Mouse (Mus musculus): ENCODE data around the gene Catsperd. TPM values are rescaled to one million over a fixed set of nuclear protein-coding genes. Genes with fewer than 3 reads are reported as not detected.
A peak's percentile ranks its signal among the peaks of the same experiment; 100 is the strongest.
"Not testable (repeated sequence)": the region's sequence is repeated elsewhere in the genome, so short reads cannot be mapped to it uniquely, and the experiment has no call there.

Catsperd gene
- polyA plus RNA-seq, 2 experiments = 0.33 to 0.39 TPM

GRCm38 (mm10) chr17:56608699-56609098 lies 19.2 kb upstream of the Catsperd start:
- H3K4me2 ChIP-seq (ENCODE audit: low read depth) = peak overlapping the region; percentile 87
- 27% methylated on average over 5 of the region's 5 CpGs for WGBS (ENCODE audit: insufficient replicate concordance)
- no peaks in the 10 kb centered on the region for H3K27me3 ChIP-seq (ENCODE audit: control insufficient read depth, insufficient read depth, low read length)
- H3K36me3 ChIP-seq (replicated peaks; ENCODE audit: control insufficient read depth, insufficient read depth, low read depth) = peaks cover 37% of the 10 kb centered on the region
- ATAC-seq (ENCODE audit: insufficient read depth) = no peak
- TF ChIP-seq EP300 (IDR thresholded peaks at IDR 0.05; ENCODE audit: low read depth) (no peak), CTCF (IDR thresholded peaks at IDR 0.05; ENCODE audit: low read depth) (no peak)
- no peak for DNase-seq (ENCODE audit: low read depth in 3 of 3, low spot score in 3 of 3)
- H3K27ac ChIP-seq = peak overlapping the region; percentile 14
- H3K4me3 ChIP-seq (ENCODE audit: insufficient read depth in 1 of 2, low read depth in 2 of 2, low read length in 2 of 2) = peak overlapping the region; percentile 79
- H3K9me3 ChIP-seq (ENCODE audit: control insufficient read depth, low read length) = no peaks in the 10 kb centered on the region
- peaks cover 21 to 25% of the 10 kb centered on the region in 2 experiments for H3K4me1 ChIP-seq (replicated peaks; ENCODE audit: control insufficient read depth in 2 of 2, insufficient read depth in 2 of 2, low read length in 1 of 2)
- peak overlapping the region; percentile 81 for H3K9ac ChIP-seq (replicated peaks)

GRCm38 (mm10) chr17:56609452-56610171 lies 18.3 kb upstream of the Catsperd start, which contains the start of gene 2410015M20Rik:
TSS of gene 2410015M20Rik (minus strand) at chr17:56609771.
- peak; percentile 80 for ATAC-seq (ENCODE audit: insufficient read depth)
- no peaks in the 10 kb centered on the region for H3K9me3 ChIP-seq (ENCODE audit: control insufficient read depth, low read length)
- no peak for TF ChIP-seq EP300 (IDR thresholded peaks at IDR 0.05; ENCODE audit: low read depth)
- TF ChIP-seq CTCF (IDR thresholded peaks at IDR 0.05; ENCODE audit: low read depth) = peak; percentile 85
- peak within 1 kb of the TSS; percentile 62 for H3K27ac ChIP-seq
- peak within 1 kb of the TSS; percentile 79 for H3K4me3 ChIP-seq (ENCODE audit: insufficient read depth in 1 of 2, low read depth in 2 of 2, low read length in 2 of 2)
- H3K9ac ChIP-seq (replicated peaks) = peak within 1 kb of the TSS; percentile 81
- H3K4me2 ChIP-seq (ENCODE audit: low read depth) = peak within 1 kb of the TSS; percentile 87
- WGBS (ENCODE audit: insufficient replicate concordance) = under 1% methylated on average over 44 of the region's 44 CpGs
- H3K36me3 ChIP-seq (replicated peaks; ENCODE audit: control insufficient read depth, insufficient read depth, low read depth) = peaks cover 32% of the 10 kb centered on the region
- peak; percentile 92 to 96 (median 95) for DNase-seq (ENCODE audit: low read depth in 3 of 3, low spot score in 3 of 3)
- H3K27me3 ChIP-seq (ENCODE audit: control insufficient read depth, insufficient read depth, low read length) = no peaks in the 10 kb centered on the region
- peaks cover 23 to 28% of the 10 kb centered on the region in 2 experiments for H3K4me1 ChIP-seq (replicated peaks; ENCODE audit: control insufficient read depth in 2 of 2, insufficient read depth in 2 of 2, low read length in 1 of 2)

GRCm38 (mm10) chr17:56611323-56611722 lies 16.6 kb upstream of the Catsperd start:
- no peak overlapping the region; the same call in 1 of the 2 replicates for H3K4me2 ChIP-seq (ENCODE audit: low read depth)

GRCm38 (mm10) chr17:56611861-56612564 lies 15.9 kb upstream of the Catsperd start:
- Histone ChIP-seq H3K36me3 (replicated peaks; ENCODE audit: control insufficient read depth, insufficient read depth, low read depth) (peaks cover 28% of the 10 kb centered on the region), H3K27ac (peak overlapping the region; percentile 65), H3K9ac (replicated peaks) (peak overlapping the region; percentile 7), H3K27me3 (ENCODE audit: control insufficient read depth, insufficient read depth, low read length) (no peaks in the 10 kb centered on the region), H3K4me1 (replicated peaks; ENCODE audit: control insufficient read depth in 2 of 2, insufficient read depth in 2 of 2, low read length in 1 of 2) (peaks cover 23 to 32% of the 10 kb centered on the region in 2 experiments), H3K4me3 (ENCODE audit: insufficient read depth in 1 of 2, low read depth in 2 of 2, low read length in 2 of 2) (peak overlapping the region; percentile 27 to 44; a peak in 2 of 4 replicates), H3K9me3 (ENCODE audit: control insufficient read depth, low read length) (no peaks in the 10 kb centered on the region), H3K4me2 (ENCODE audit: low read depth) (peak overlapping the region; percentile 56)
- TF ChIP-seq CTCF (IDR thresholded peaks at IDR 0.05; ENCODE audit: low read depth) (no peak), EP300 (IDR thresholded peaks at IDR 0.05; ENCODE audit: low read depth) (no peak)
- DNase-seq (ENCODE audit: low read depth in 3 of 3, low spot score in 3 of 3) (peak; percentile 68 to 74 (median 74)), ATAC-seq (ENCODE audit: insufficient read depth) (peak; percentile 41; the same call in 1 of the 2 replicates)
- 9% methylated on average over 14 of the region's 14 CpGs for WGBS (ENCODE audit: insufficient replicate concordance)

More at GRCm38 (mm10) chr17:56611323-56611722, 16.6 kb upstream of the Catsperd start:
- Histone ChIP-seq H3K9me3 (ENCODE audit: control insufficient read depth, low read length) (no peaks in the 10 kb centered on the region), H3K27me3 (ENCODE audit: control insufficient read depth, insufficient read depth, low read length) (no peaks in the 10 kb centered on the region), H3K4me3 (ENCODE audit: insufficient read depth in 1 of 2, low read depth in 2 of 2, low read length in 2 of 2) (no peak overlapping the region), H3K4me1 (replicated peaks; ENCODE audit: control insufficient read depth in 2 of 2, insufficient read depth in 2 of 2, low read length in 1 of 2) (peaks cover 23 to 32% of the 10 kb centered on the region in 2 experiments), H3K9ac (replicated peaks) (no peak overlapping the region), H3K36me3 (replicated peaks; ENCODE audit: control insufficient read depth, insufficient read depth, low read depth) (peaks cover 32% of the 10 kb centered on the region), H3K27ac (no peak overlapping the region; the same call in 1 of the 2 replicates)
- TF ChIP-seq EP300 (IDR thresholded peaks at IDR 0.05; ENCODE audit: low read depth) (no peak), CTCF (IDR thresholded peaks at IDR 0.05; ENCODE audit: low read depth) (no peak)
- ATAC-seq (ENCODE audit: insufficient read depth) = no peak
- no peak for DNase-seq (ENCODE audit: low read depth in 3 of 3, low spot score in 3 of 3)
- WGBS (ENCODE audit: insufficient replicate concordance) = 66% methylated on average over 2 of the region's 2 CpGs

- H3K27me3 ChIP-seq (ENCODE audit: control insufficient read depth, insufficient read depth, low read length); H3K9me3 ChIP-seq (ENCODE audit: control insufficient read depth, low read length); H3K4me3 ChIP-seq (ENCODE audit: insufficient read depth in 1 of 2, low read depth in 2 of 2, low read length in 2 of 2); DNase-seq (ENCODE audit: low read depth in 3 of 3, low spot score in 3 of 3); ATAC-seq (ENCODE audit: insufficient read depth): not testable (repeated sequence)
- H3K27ac ChIP-seq = peak overlapping the region; percentile 65
- peaks cover 25% of the 10 kb centered on the region for H3K36me3 ChIP-seq (replicated peaks; ENCODE audit: control insufficient read depth, insufficient read depth, low read depth)
- WGBS (ENCODE audit: insufficient replicate concordance) = 61% methylated on average over 10 of the region's 10 CpGs
- H3K4me1 ChIP-seq (replicated peaks; ENCODE audit: control insufficient read depth in 2 of 2, insufficient read depth in 2 of 2, low read length in 1 of 2) = peaks cover 23 to 32% of the 10 kb centered on the region in 2 experiments
- H3K9ac ChIP-seq (replicated peaks) = peak overlapping the region; percentile 7; the same call in 1 of the 2 replicates
- H3K4me2 ChIP-seq (ENCODE audit: low read depth) = peak overlapping the region; percentile 56
Observed at GRCm38 (mm10) chr17:56612565-56612939, 15.4 kb upstream of the Catsperd start.
